Mouse (Mus musculus) stomach, postnatal 0 days (tissue): ENCODE measurements around the gene Tubd1. TPM values are rescaled to one million over a fixed set of nuclear protein-coding genes. Genes with fewer than 3 reads are reported as not detected.

Experiments used
- ATAC-seq: fragments of 200-750 bp; cut with Nextera tagmentation; 2 replicates; pipeline ENCODE4 v1.8.0; 2017; ENCODE audit not compliant: low FRiP score, low TSS enrichment
- DNase-seq: peaks from one replicate; pipeline ENCODE4 v3.0.0-alpha.2; 2016; ENCODE audit warnings: low spot score
- H3K27ac ChIP-seq: fragments of 300-500 bp; sonication (generic); replicated peaks from 2 replicates; pipeline ENCODE4 v1.5.1; 2014; ENCODE audit warnings: mild to moderate bottlenecking, control low read depth
- H3K27me3 ChIP-seq: fragments of 300-500 bp; sonication (generic); 2 replicates; pipeline ENCODE4 v1.6.1; 2014; ENCODE audit warnings: low read length; ENCODE audit not compliant: control insufficient read depth, insufficient read depth
- H3K36me3 ChIP-seq: fragments of 300-500 bp; sonication (generic); 2 replicates; pipeline ENCODE4 v1.6.1; 2014; ENCODE audit warnings: low read length, mixed read lengths; ENCODE audit not compliant: control insufficient read depth, insufficient read depth
- H3K4me1 ChIP-seq: fragments of 300-500 bp; sonication (generic); replicated peaks from 2 replicates; pipeline ENCODE4 v1.6.1; 2014; ENCODE audit warnings: antibody characterized with exemption; ENCODE audit not compliant: control insufficient read depth, insufficient read depth
- H3K4me2 ChIP-seq: fragments of 300-500 bp; sonication (generic); replicated peaks from 2 replicates; pipeline ENCODE4 v1.6.1; 2014; ENCODE audit warnings: low read depth, mild to moderate bottlenecking, control low read depth, moderate library complexity
- H3K4me3 ChIP-seq: fragments of 300-500 bp; sonication (generic); 2 replicates; pipeline ENCODE4 v1.5.1; 2014; ENCODE audit warnings: low read depth, low read length, control low read depth
- H3K9ac ChIP-seq: fragments of 300-500 bp; sonication (generic); 2 replicates; pipeline ENCODE4 v1.6.1; 2014; ENCODE audit warnings: mild to moderate bottlenecking, low read length, control low read depth, mixed read lengths
- H3K9me3 ChIP-seq: fragments of 300-500 bp; sonication (generic); 2 replicates; pipeline ENCODE4 v1.6.1; 2016; ENCODE audit warnings: low read length; ENCODE audit not compliant: control insufficient read depth
- CTCF ChIP-seq: IDR thresholded peaks from 2 replicates; pipeline ENCODE4 v1.5.1; 2016; ENCODE audit warnings: antibody characterized with exemption, low read depth, mild to moderate bottlenecking, moderate library complexity
- EP300 ChIP-seq: optimal IDR thresholded peaks from 2 replicates; pipeline ENCODE3; 2016; ENCODE audit warnings: antibody characterized with exemption
- WGBS: fragments of 180-500 bp; shearing (Covaris S2); extraction: QIAGEN DNeasy Blood & Tissue Kit; methylation state at CpG from one replicate; pipeline ENCODE4 v1.1.7; 2014; 5-methylcytosine and 5-hydroxymethylcytosine counted together
- polyA plus RNA-seq: library from polyadenylated mRNA; unstranded; fragments of >200 nt; fragmentation: Nextera tagmentation; extraction: Ambion mirVana; gene quantifications from 2 replicates; pipeline ENCODE4 v1.2.1, GENCODE M21; 2015

Tubd1 gene
- 7.6 and 7.8 TPM in 2 replicates for polyA plus RNA-seq

DNA sequence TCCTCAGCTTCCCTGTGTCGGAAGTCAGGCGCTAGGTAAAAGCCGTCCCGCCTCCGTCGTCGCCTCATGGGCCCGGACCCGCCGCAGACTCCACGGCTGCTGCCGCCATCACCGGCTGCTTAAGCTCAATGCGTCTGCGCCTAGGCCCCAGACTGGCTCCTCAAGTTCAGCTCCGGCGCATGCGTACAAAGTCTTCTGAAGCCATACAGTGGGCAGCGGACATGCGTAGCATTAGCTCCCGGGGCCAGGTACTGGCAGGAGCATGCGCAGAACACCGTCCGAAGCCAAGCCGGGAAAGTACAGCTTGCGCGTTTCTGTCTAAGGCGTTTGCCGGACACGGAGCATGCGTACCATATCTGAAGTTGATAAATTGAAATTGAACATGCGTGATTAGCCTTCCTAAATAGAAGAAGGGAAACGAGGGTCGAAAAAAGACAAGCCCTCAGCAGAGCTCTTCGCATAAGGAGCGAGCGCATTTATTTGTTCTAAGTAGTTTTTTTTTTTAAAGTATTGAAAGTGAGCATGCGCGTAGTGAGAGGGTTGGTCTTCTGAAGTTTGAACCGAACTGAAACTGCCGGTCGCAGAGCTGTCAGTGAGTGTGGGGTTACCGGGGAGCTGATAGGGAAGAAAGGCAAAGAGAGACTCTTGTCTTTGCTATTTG is at the start of gene Tubd1, which contains the start of gene Rps6kb1:
Gene Tubd1 (plus strand): TSS at position 353 of the 661 bp plus-strand sequence.
Gene Rps6kb1 (minus strand): TSS at position 167 of the 661 bp plus-strand sequence.
- peak within 1 kb of the TSS; percentile 97 for H3K9ac ChIP-seq

DNA sequence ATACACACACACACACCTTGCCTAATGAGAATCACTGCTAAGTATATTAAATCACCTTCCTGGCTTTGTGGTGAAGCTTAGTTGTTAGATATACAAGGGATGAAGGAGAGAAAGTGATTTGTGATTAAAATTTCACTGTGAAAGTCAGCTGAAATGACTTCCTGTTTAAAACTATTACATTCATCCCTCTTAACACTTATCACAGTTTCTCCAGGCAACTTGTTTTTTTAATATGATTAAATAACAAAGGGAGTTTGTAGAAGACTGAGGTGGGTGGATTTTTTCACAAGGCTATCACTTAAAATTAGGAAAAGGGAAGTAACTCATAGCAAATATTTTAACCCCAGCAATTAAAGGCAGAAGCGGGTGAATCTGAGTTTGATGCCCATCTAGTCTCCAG is 47.4 kb upstream of the Tubd1 start:
- no peaks in the 10 kb centered on the region for H3K9me3 ChIP-seq
- peaks cover 10% of the 10 kb centered on the region; the same call in 1 of the 2 replicates for H3K36me3 ChIP-seq
- TF ChIP-seq EP300 (no peak), CTCF (no peak)
- DNase-seq (no peak), ATAC-seq (no peak)
- H3K4me1 ChIP-seq: no peaks in the 10 kb centered on the region
- H3K27me3 ChIP-seq: no peaks in the 10 kb centered on the region
- WGBS: 95% methylated on average over 1 of the region's 1 CpGs
- H3K27ac ChIP-seq: no peak overlapping the region
- H3K9ac ChIP-seq: no peak overlapping the region
- H3K4me2 ChIP-seq: no peak overlapping the region
- no peak overlapping the region for H3K4me3 ChIP-seq

More for the DNA sequence above, at the start of gene Tubd1, which contains the start of gene Rps6kb1:
- no peaks in the 10 kb centered on the region for H3K27me3 ChIP-seq
- H3K27ac ChIP-seq: peak within 1 kb of the TSS; percentile 90
- H3K4me1 ChIP-seq: no peaks in the 10 kb centered on the region
- ATAC-seq (peak; percentile 98), DNase-seq (peak; percentile 98)
- peak within 1 kb of the TSS; percentile 83 for H3K4me2 ChIP-seq
- H3K4me3 ChIP-seq: peak within 1 kb of the TSS; percentile 90
- no peak for TF ChIP-seq EP300
- TF ChIP-seq CTCF: peak; percentile 13; the same call in 1 of the 2 replicates
- no peaks in the 10 kb centered on the region for H3K9me3 ChIP-seq
- WGBS: under 1% methylated on average over 43 of the region's 43 CpGs
- 0 out of 2 replicates have a peak, but pooled peaks cover 4% of the 10 kb centered on the region for H3K36me3 ChIP-seq

DNA sequence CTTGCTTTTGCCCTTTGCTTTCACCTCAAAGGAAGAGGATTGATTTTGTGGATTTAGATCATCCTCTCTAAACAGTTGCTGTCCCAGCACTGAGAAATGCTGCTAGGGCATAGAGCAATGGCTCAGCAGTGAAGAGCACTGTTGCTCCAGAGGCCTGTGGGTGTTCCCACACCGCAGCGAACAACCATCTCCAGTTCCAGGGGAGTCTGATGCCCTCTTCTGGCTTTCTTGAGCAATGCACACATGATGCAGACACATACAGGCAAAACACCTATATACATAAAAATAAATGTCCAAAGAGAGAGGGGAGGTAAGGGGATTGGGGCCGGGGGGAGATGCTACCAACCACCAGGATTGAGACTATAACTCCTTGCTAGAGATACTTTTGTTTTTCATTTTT is 46.9 kb upstream of the Tubd1 start:
- H3K4me3 ChIP-seq: no peak overlapping the region
- no peak overlapping the region for H3K9ac ChIP-seq
- no peaks in the 10 kb centered on the region for H3K9me3 ChIP-seq
- peak; percentile 54 for TF ChIP-seq CTCF
- no peak for TF ChIP-seq EP300
- peaks cover 12% of the 10 kb centered on the region for H3K36me3 ChIP-seq
- H3K27me3 ChIP-seq: no peaks in the 10 kb centered on the region
- no peak overlapping the region for H3K27ac ChIP-seq
- H3K4me2 ChIP-seq: no peak overlapping the region
- no peak for DNase-seq
- ATAC-seq: no peak
- WGBS: 78% methylated on average over 3 of the region's 3 CpGs
- no peaks in the 10 kb centered on the region for H3K4me1 ChIP-seq

DNA sequence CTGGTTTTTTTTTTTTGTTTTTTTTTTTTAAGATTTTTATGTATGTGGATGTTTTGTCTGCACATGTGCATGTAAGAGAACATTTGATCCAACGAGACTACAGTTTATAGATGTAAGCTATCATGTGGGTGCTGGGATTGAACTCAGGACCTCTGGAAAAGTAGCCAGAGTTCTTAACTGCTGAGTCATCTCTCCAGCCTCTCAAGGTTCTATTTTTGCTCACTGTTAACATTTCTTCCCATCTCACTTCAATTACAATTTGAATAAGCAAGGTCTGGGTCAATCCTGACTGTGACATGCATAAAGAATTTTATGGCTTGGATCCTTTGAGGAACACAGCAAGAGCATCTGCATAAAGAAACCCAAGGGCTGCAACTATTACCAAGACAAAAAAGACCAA is 44.0 kb upstream of the Tubd1 start:
- no peak for TF ChIP-seq EP300
- no peak for TF ChIP-seq CTCF
- WGBS: 46% methylated on average over 1 of the region's 1 CpGs
- Histone ChIP-seq H3K9me3 (no peaks in the 10 kb centered on the region), H3K9ac (no peak overlapping the region), H3K27ac (no peak overlapping the region), H3K36me3 (peaks cover 12% of the 10 kb centered on the region), H3K4me2 (no peak overlapping the region), H3K4me3 (no peak overlapping the region), H3K4me1 (no peaks in the 10 kb centered on the region), H3K27me3 (no peaks in the 10 kb centered on the region)
- ATAC-seq: no peak
- no peak for DNase-seq

- Histone ChIP-seq H3K27ac (no peak overlapping the region), H3K36me3 (peaks cover 18% of the 10 kb centered on the region), H3K4me3 (no peak overlapping the region), H3K4me1 (no peaks in the 10 kb centered on the region), H3K9ac (no peak overlapping the region), H3K4me2 (no peak overlapping the region), H3K27me3 (no peaks in the 10 kb centered on the region), H3K9me3 (no peaks in the 10 kb centered on the region)
- 91% methylated on average over 2 of the region's 2 CpGs for WGBS
- ATAC-seq (no peak), DNase-seq (no peak)
- no peak for TF ChIP-seq CTCF
- TF ChIP-seq EP300: no peak
Observed at GRCm38 (mm10) chr11:86503121-86503520, 41.7 kb upstream of the Tubd1 start.

GRCm38 (mm10) chr11:86507334-86507733 is 37.5 kb upstream of the Tubd1 start:
- Histone ChIP-seq H3K9me3 (no peaks in the 10 kb centered on the region), H3K36me3 (peaks cover 31% of the 10 kb centered on the region), H3K4me3 (no peak overlapping the region), H3K4me2 (no peak overlapping the region), H3K9ac (no peak overlapping the region), H3K27ac (no peak overlapping the region), H3K4me1 (no peaks in the 10 kb centered on the region), H3K27me3 (no peaks in the 10 kb centered on the region)
- DNase-seq (no peak), ATAC-seq (no peak)
- TF ChIP-seq CTCF (no peak), EP300 (no peak)
- WGBS: 56% methylated on average over 2 of the region's 2 CpGs
